Mouse (Mus musculus): ENCODE results near the gene Dysf. TPM values are rescaled to one million over a fixed set of nuclear protein-coding genes. Genes with fewer than 3 reads are reported as not detected.
A peak's percentile ranks its signal among the peaks of the same experiment; 100 is the strongest.

Dysf gene
- polyA plus RNA-seq, 1 experiment from 2014 or later, result 5.6 TPM

- Histone ChIP-seq H3K36me3 (no peaks in the 10 kb centered on the region), H3K4me2 (no peak overlapping the region), H3K27ac (replicated peaks) (no peak overlapping the region), H3K27me3 (no peaks in the 10 kb centered on the region), H3K4me1 (replicated peaks) (0 out of 2 replicates have a peak, but pooled peaks cover 6% of the 10 kb centered on the region), H3K4me3 (no peak overlapping the region), H3K9me3 (no peaks in the 10 kb centered on the region), H3K9ac (no peak overlapping the region)
- 88% methylated on average over 5 of the region's 5 CpGs for WGBS
- ATAC-seq (ENCODE audit: low read depth), result no peak
Measured at GRCm38 (mm10) chr6:84196511-84196910, 188.1 kb downstream of the Dysf start.

GRCm38 (mm10) chr6:84197811-84198213 is 189.4 kb downstream of the Dysf start:
- WGBS, result 4% methylated on average over 5 of the region's 5 CpGs
- Histone ChIP-seq H3K4me2 (no peak overlapping the region), H3K27ac (replicated peaks) (no peak overlapping the region), H3K27me3 (no peaks in the 10 kb centered on the region), H3K36me3 (no peaks in the 10 kb centered on the region), H3K4me1 (replicated peaks) (0 out of 2 replicates have a peak, but pooled peaks cover 6% of the 10 kb centered on the region), H3K9ac (no peak overlapping the region), H3K9me3 (no peaks in the 10 kb centered on the region), H3K4me3 (no peak overlapping the region)
- peak; percentile 61; the same call in 1 of the 2 replicates for ATAC-seq (ENCODE audit: low read depth)

- Histone ChIP-seq H3K27me3 (no peaks in the 10 kb centered on the region), H3K9me3 (no peaks in the 10 kb centered on the region), H3K4me3 (no peak overlapping the region), H3K9ac (no peak overlapping the region), H3K36me3 (no peaks in the 10 kb centered on the region), H3K27ac (replicated peaks) (no peak overlapping the region), H3K4me1 (replicated peaks) (0 out of 2 replicates have a peak, but pooled peaks cover 6% of the 10 kb centered on the region), H3K4me2 (no peak overlapping the region)
- ATAC-seq (ENCODE audit: low read depth), result no peak
- 69% methylated on average over 8 of the region's 8 CpGs for WGBS
Measured at GRCm38 (mm10) chr6:84201721-84202490, 193.5 kb downstream of the Dysf start.

DNA sequence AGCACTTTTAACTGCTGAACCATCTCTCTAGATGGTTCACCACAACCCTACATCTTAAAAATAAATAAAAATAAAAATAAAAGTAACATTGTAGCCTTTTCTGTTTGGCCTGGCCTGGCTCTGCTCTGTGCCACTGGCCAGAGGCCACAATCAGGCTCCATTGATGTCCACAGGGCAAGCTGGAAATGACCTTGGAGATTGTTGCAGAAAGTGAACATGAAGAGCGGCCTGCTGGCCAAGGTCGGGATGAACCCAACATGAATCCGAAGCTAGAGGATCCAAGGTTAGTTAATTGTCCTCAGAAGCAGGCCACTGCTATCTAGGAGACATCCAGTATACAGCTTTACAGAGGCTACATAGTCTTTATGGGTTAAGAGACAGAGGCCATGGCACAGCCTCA is 197.2 kb downstream of the Dysf start:
- no peaks in the 10 kb centered on the region for H3K27me3 ChIP-seq
- H3K27ac ChIP-seq (replicated peaks), result no peak overlapping the region
- no peak for ATAC-seq (ENCODE audit: low read depth)
- H3K4me2 ChIP-seq, result no peak overlapping the region
- no peak overlapping the region for H3K9ac ChIP-seq
- H3K4me1 ChIP-seq (replicated peaks), result no peaks in the 10 kb centered on the region
- WGBS, result 92% methylated on average over 3 of the region's 3 CpGs
- no peaks in the 10 kb centered on the region for H3K9me3 ChIP-seq
- H3K36me3 ChIP-seq, result no peaks in the 10 kb centered on the region
- no peak overlapping the region for H3K4me3 ChIP-seq

GRCm38 (mm10) chr6:84208589-84208988 is 200.2 kb downstream of the Dysf start:
- 73% methylated on average over 4 of the region's 4 CpGs for WGBS
- ATAC-seq (ENCODE audit: low read depth), result no peak
- Histone ChIP-seq H3K4me1 (replicated peaks) (no peaks in the 10 kb centered on the region), H3K4me2 (no peak overlapping the region), H3K27me3 (no peaks in the 10 kb centered on the region), H3K9me3 (no peaks in the 10 kb centered on the region), H3K4me3 (no peak overlapping the region), H3K36me3 (no peaks in the 10 kb centered on the region), H3K27ac (replicated peaks) (no peak overlapping the region), H3K9ac (no peak overlapping the region)

DNA sequence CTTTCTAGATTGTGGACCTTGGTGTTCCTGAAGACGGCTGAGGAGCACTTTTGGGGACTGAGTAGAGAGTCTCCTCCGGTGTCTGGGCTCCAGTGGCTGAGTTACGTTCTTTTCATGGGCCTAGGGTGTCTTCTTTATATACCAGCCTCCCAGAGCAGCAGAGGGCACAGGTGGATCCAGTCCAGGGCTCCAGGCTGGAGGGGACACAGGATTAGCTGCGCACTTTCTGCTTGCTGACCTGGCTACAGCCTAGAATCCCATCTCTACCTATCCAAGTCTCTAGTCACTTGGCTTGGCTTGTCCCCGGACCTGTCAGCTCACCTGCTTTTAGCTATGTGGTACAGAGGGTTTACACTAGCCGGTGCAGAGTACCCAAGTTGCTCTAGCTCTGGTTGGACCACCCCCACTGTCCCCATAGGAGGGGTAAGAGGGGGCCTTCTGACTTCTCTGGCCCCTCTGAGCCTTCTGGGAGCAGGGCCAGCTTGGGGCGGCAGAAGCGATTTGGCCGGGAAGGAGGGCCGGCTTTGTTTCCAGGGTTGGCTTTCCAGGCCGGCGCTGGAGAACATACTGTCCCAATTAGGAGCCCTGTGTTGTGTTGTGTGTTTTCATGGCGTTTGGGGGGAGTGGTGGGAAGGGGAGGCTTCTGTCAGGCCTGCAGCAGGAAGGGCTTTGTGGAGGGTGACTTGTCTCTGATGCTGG is 201.5 kb downstream of the Dysf start:
- Histone ChIP-seq H3K27me3 (no peaks in the 10 kb centered on the region), H3K9ac (no peak overlapping the region), H3K9me3 (no peaks in the 10 kb centered on the region), H3K4me3 (no peak overlapping the region), H3K36me3 (no peaks in the 10 kb centered on the region), H3K4me1 (replicated peaks) (no peaks in the 10 kb centered on the region), H3K4me2 (no peak overlapping the region), H3K27ac (replicated peaks) (no peak overlapping the region)
- WGBS, result 87% methylated on average over 13 of the region's 13 CpGs
- ATAC-seq (ENCODE audit: low read depth), result no peak

GRCm38 (mm10) chr6:84211473-84211872 is 203.1 kb downstream of the Dysf start:
- no peaks in the 10 kb centered on the region for H3K36me3 ChIP-seq
- no peak overlapping the region for H3K27ac ChIP-seq (replicated peaks)
- 74% methylated on average over 7 of the region's 7 CpGs for WGBS
- no peaks in the 10 kb centered on the region for H3K4me1 ChIP-seq (replicated peaks)
- H3K27me3 ChIP-seq, result no peaks in the 10 kb centered on the region
- no peak for ATAC-seq (ENCODE audit: low read depth)
- H3K4me2 ChIP-seq, result no peak overlapping the region
- H3K9ac ChIP-seq, result no peak overlapping the region
- no peak overlapping the region for H3K4me3 ChIP-seq
- H3K9me3 ChIP-seq, result no peaks in the 10 kb centered on the region

GRCm38 (mm10) chr6:84213101-84213500 is 204.7 kb downstream of the Dysf start:
- no peaks in the 10 kb centered on the region for H3K36me3 ChIP-seq
- no peak overlapping the region for H3K4me3 ChIP-seq
- H3K27ac ChIP-seq (replicated peaks), result no peak overlapping the region
- H3K27me3 ChIP-seq, result no peaks in the 10 kb centered on the region
- no peaks in the 10 kb centered on the region for H3K9me3 ChIP-seq
- no peak overlapping the region for H3K9ac ChIP-seq
- 66% methylated on average over 3 of the region's 3 CpGs for WGBS
- H3K4me2 ChIP-seq, result no peak overlapping the region
- ATAC-seq (ENCODE audit: low read depth), result no peak
- H3K4me1 ChIP-seq (replicated peaks), result no peaks in the 10 kb centered on the region

DNA sequence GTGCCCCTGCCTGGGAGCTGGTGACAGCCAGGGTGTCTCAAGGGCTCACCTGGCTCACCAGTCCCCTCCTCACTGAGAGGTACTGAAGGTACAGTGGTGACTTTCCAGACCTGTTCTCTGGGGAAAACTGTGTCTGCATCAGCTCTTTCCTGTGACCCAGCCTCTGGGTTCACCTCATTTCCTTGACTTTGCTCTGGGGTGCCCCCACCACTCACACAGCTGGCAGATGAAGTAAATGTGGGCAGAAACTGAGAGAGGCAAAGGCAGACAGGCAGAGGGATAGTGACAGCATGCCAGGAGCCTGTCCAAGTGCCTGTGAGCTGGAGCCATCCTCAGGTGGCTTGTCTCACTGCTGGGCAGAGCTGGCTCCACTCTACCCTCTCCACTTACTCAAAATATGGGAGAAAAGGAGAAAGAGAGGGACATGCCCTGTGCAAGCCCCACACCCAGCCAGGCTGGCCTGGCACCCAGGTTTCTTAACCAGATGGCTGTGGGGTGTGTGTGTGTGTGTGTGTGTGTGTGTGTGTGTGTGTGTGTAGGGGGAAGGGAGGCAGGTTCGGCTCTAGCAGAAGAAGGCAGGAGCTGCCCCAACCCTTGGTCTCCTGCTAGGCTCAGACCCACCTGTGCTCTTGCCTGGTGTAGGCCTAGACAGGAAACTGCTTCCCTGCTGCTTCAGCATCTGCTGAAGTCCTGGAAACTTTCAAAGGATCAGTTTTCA is 209.0 kb downstream of the Dysf start:
- no peak overlapping the region for H3K4me2 ChIP-seq
- H3K9ac ChIP-seq, result no peak overlapping the region
- H3K4me3 ChIP-seq, result no peak overlapping the region
- no peaks in the 10 kb centered on the region for H3K36me3 ChIP-seq
- H3K4me1 ChIP-seq (replicated peaks), result no peaks in the 10 kb centered on the region
- 75% methylated on average over 1 of the region's 1 CpGs for WGBS
- no peak overlapping the region for H3K27ac ChIP-seq (replicated peaks)
- H3K9me3 ChIP-seq, result no peaks in the 10 kb centered on the region
- ATAC-seq (ENCODE audit: low read depth), result no peak
- no peaks in the 10 kb centered on the region for H3K27me3 ChIP-seq

- Histone ChIP-seq H3K4me3 (no peak overlapping the region), H3K4me2 (no peak overlapping the region), H3K9ac (no peak overlapping the region), H3K27ac (replicated peaks) (no peak overlapping the region), H3K27me3 (no peaks in the 10 kb centered on the region), H3K36me3 (no peaks in the 10 kb centered on the region), H3K9me3 (no peaks in the 10 kb centered on the region), H3K4me1 (replicated peaks) (no peaks in the 10 kb centered on the region)
- 74% methylated on average over 11 of the region's 11 CpGs for WGBS
- no peak for ATAC-seq (ENCODE audit: low read depth)
Measured at GRCm38 (mm10) chr6:84219119-84219518, 210.7 kb downstream of the Dysf start.

GRCm38 (mm10) chr6:84224861-84225260 is 216.5 kb downstream of the Dysf start:
- peaks cover 12% of the 10 kb centered on the region for H3K4me1 ChIP-seq (replicated peaks)
- no peaks in the 10 kb centered on the region for H3K36me3 ChIP-seq
- WGBS, result 34% methylated on average over 4 of the region's 4 CpGs
- H3K4me2 ChIP-seq, result no peak overlapping the region
- no peak for ATAC-seq (ENCODE audit: low read depth)
- no peak overlapping the region for H3K4me3 ChIP-seq
- no peak overlapping the region for H3K9ac ChIP-seq
- H3K27me3 ChIP-seq, result no peaks in the 10 kb centered on the region
- H3K27ac ChIP-seq (replicated peaks), result no peak overlapping the region
- H3K9me3 ChIP-seq, result no peaks in the 10 kb centered on the region

- H3K27me3 ChIP-seq, result no peaks in the 10 kb centered on the region
- no peak for ATAC-seq (ENCODE audit: low read depth)
- H3K36me3 ChIP-seq, result no peaks in the 10 kb centered on the region
- no peaks in the 10 kb centered on the region for H3K9me3 ChIP-seq
- 75% methylated on average over 6 of the region's 6 CpGs for WGBS
- peaks cover 16% of the 10 kb centered on the region for H3K4me1 ChIP-seq (replicated peaks)
- no peak overlapping the region for H3K4me3 ChIP-seq
- H3K9ac ChIP-seq, result no peak overlapping the region
- no peak overlapping the region for H3K4me2 ChIP-seq
- no peak overlapping the region for H3K27ac ChIP-seq (replicated peaks)
Measured at GRCm38 (mm10) chr6:84225587-84225986, 217.2 kb downstream of the Dysf start.
